Mouse (Mus musculus): Measurements from ENCODE around the gene Cdkal1. TPM values are rescaled to one million over a fixed set of nuclear protein-coding genes. Genes with fewer than 3 reads are reported as not detected.

Gene Cdkal1
- polyA plus RNA-seq, 1 experiment from 2014 or later: 14.7 TPM

GRCm38 (mm10) chr13:29715241-29715841 is 140.1 kb downstream of the Cdkal1 start:
- Histone ChIP-seq H3K9me3 (ENCODE audit: control insufficient read depth, low read length) (no peaks in the 10 kb centered on the region), H3K27ac (replicated peaks) (no peak overlapping the region), H3K4me3 (ENCODE audit: low read depth, low read length) (no peak overlapping the region), H3K27me3 (ENCODE audit: control insufficient read depth, insufficient read depth, low read length) (no peaks in the 10 kb centered on the region), H3K36me3 (ENCODE audit: control insufficient read depth, insufficient read depth, low read length) (no peaks in the 10 kb centered on the region), H3K9ac (ENCODE audit: low read length) (no peak overlapping the region), H3K4me1 (replicated peaks; ENCODE audit: control insufficient read depth, insufficient read depth) (no peaks in the 10 kb centered on the region), H3K4me2 (replicated peaks; ENCODE audit: low read depth) (no peak overlapping the region)
- TF ChIP-seq EP300 (optimal IDR thresholded peaks at IDR 0.05) (no peak), CTCF (IDR thresholded peaks at IDR 0.05; ENCODE audit: low read depth) (no peak)
- WGBS: 46% methylated on average over 3 of the region's 3 CpGs
- DNase-seq (ENCODE audit: low spot score): no peak
- ATAC-seq (ENCODE audit: low FRiP score, low TSS enrichment): no peak

GRCm38 (mm10) chr13:29707620-29708019 is 147.9 kb downstream of the Cdkal1 start:
- Histone ChIP-seq H3K27me3 (ENCODE audit: control insufficient read depth, insufficient read depth, low read length) (no peaks in the 10 kb centered on the region), H3K4me1 (replicated peaks; ENCODE audit: control insufficient read depth, insufficient read depth) (no peaks in the 10 kb centered on the region), H3K36me3 (ENCODE audit: control insufficient read depth, insufficient read depth, low read length) (no peaks in the 10 kb centered on the region), H3K9me3 (ENCODE audit: control insufficient read depth, low read length) (no peaks in the 10 kb centered on the region), H3K4me3 (ENCODE audit: low read depth, low read length) (no peak overlapping the region), H3K4me2 (replicated peaks; ENCODE audit: low read depth) (no peak overlapping the region), H3K27ac (replicated peaks) (no peak overlapping the region), H3K9ac (ENCODE audit: low read length) (no peak overlapping the region)
- 77% methylated on average over 3 of the region's 3 CpGs for WGBS
- ATAC-seq (ENCODE audit: low FRiP score, low TSS enrichment) (no peak), DNase-seq (ENCODE audit: low spot score) (no peak)
- no peak for TF ChIP-seq EP300 (optimal IDR thresholded peaks at IDR 0.05)
- TF ChIP-seq CTCF (IDR thresholded peaks at IDR 0.05; ENCODE audit: low read depth): no peak

GRCm38 (mm10) chr13:29701400-29701799 is 154.1 kb downstream of the Cdkal1 start:
- Histone ChIP-seq H3K27ac (replicated peaks) (no peak overlapping the region), H3K4me2 (replicated peaks; ENCODE audit: low read depth) (no peak overlapping the region), H3K4me1 (replicated peaks; ENCODE audit: control insufficient read depth, insufficient read depth) (no peaks in the 10 kb centered on the region), H3K4me3 (ENCODE audit: low read depth, low read length) (no peak overlapping the region), H3K27me3 (ENCODE audit: control insufficient read depth, insufficient read depth, low read length) (no peaks in the 10 kb centered on the region), H3K36me3 (ENCODE audit: control insufficient read depth, insufficient read depth, low read length) (no peaks in the 10 kb centered on the region), H3K9ac (ENCODE audit: low read length) (no peak overlapping the region), H3K9me3 (ENCODE audit: control insufficient read depth, low read length) (no peaks in the 10 kb centered on the region)
- WGBS: 63% methylated on average over 1 of the region's 1 CpGs
- DNase-seq (ENCODE audit: low spot score) (no peak), ATAC-seq (ENCODE audit: low FRiP score, low TSS enrichment) (no peak)
- TF ChIP-seq EP300 (optimal IDR thresholded peaks at IDR 0.05) (no peak), CTCF (IDR thresholded peaks at IDR 0.05; ENCODE audit: low read depth) (no peak)

DNA sequence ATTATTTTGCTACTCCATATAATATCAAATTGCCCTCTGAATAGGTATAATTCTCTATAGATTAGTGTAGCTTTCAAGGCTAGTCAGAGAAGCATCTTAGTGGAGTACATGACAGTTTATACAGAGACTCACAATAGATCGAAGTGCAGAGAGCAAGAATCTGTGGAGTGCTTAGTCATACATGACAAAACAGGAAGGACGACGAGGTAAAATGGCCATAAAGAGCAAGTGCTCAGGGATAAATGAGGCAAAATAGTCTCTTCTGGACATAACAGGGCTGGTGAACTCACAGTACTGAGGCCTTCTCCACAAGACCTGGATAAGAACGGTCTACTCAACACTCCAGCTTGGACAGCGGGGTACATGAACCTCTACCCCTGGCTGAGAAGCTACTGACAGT is 155.6 kb downstream of the Cdkal1 start:
- Histone ChIP-seq H3K4me2 (replicated peaks; ENCODE audit: low read depth) (no peak overlapping the region), H3K4me3 (ENCODE audit: low read depth, low read length) (no peak overlapping the region), H3K36me3 (ENCODE audit: control insufficient read depth, insufficient read depth, low read length) (no peaks in the 10 kb centered on the region), H3K27me3 (ENCODE audit: control insufficient read depth, insufficient read depth, low read length) (no peaks in the 10 kb centered on the region), H3K9ac (ENCODE audit: low read length) (no peak overlapping the region), H3K9me3 (ENCODE audit: control insufficient read depth, low read length) (no peaks in the 10 kb centered on the region), H3K27ac (replicated peaks) (no peak overlapping the region), H3K4me1 (replicated peaks; ENCODE audit: control insufficient read depth, insufficient read depth) (no peaks in the 10 kb centered on the region)
- TF ChIP-seq CTCF (IDR thresholded peaks at IDR 0.05; ENCODE audit: low read depth) (no peak), EP300 (optimal IDR thresholded peaks at IDR 0.05) (no peak)
- DNase-seq (ENCODE audit: low spot score) (no peak), ATAC-seq (ENCODE audit: low FRiP score, low TSS enrichment) (no peak)
- 91% methylated on average over 5 of the region's 5 CpGs for WGBS

DNA sequence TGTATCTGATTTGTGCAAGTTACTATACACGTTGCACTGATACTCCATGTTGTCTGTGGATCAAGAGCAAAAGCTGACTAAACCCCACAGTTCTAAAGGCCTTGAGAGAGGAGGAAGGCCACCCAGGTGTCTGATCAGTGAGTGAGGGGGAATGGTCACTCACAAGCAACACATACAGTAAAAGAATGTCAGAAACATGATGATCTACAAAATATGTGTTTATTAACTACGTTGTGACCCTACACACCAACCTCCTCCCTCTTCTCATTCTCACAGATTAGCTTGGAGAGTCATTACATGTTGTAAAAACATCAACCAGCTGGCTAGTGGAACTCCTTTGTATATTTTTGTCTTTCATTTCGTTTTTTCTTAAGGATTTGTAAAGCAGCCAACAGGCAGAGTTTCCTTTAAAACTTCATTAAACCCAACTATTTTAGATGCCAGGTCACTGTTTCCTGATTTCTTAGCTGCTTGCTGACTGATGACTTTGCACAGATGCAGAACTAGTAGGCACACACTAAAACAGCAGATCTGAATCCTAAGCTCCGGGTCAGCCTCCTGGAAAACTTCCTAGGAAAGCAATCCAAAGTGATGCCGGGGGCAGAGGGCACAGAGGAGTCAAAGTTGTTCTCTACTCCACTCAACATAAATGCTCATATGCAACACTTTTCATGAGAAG is 157.0 kb downstream of the Cdkal1 start:
- no peak overlapping the region for H3K4me2 ChIP-seq (replicated peaks; ENCODE audit: low read depth)
- 38% methylated on average over 5 of the region's 5 CpGs for WGBS
- H3K27ac ChIP-seq (replicated peaks): no peak overlapping the region
- H3K9me3 ChIP-seq (ENCODE audit: control insufficient read depth, low read length): no peaks in the 10 kb centered on the region
- no peaks in the 10 kb centered on the region for H3K4me1 ChIP-seq (replicated peaks; ENCODE audit: control insufficient read depth, insufficient read depth)
- ATAC-seq (ENCODE audit: low FRiP score, low TSS enrichment) (no peak), DNase-seq (ENCODE audit: low spot score) (no peak)
- no peak overlapping the region for H3K9ac ChIP-seq (ENCODE audit: low read length)
- H3K4me3 ChIP-seq (ENCODE audit: low read depth, low read length): no peak overlapping the region
- H3K36me3 ChIP-seq (ENCODE audit: control insufficient read depth, insufficient read depth, low read length): no peaks in the 10 kb centered on the region
- TF ChIP-seq EP300 (optimal IDR thresholded peaks at IDR 0.05) (no peak), CTCF (IDR thresholded peaks at IDR 0.05; ENCODE audit: low read depth) (no peak)
- no peaks in the 10 kb centered on the region for H3K27me3 ChIP-seq (ENCODE audit: control insufficient read depth, insufficient read depth, low read length)

DNA sequence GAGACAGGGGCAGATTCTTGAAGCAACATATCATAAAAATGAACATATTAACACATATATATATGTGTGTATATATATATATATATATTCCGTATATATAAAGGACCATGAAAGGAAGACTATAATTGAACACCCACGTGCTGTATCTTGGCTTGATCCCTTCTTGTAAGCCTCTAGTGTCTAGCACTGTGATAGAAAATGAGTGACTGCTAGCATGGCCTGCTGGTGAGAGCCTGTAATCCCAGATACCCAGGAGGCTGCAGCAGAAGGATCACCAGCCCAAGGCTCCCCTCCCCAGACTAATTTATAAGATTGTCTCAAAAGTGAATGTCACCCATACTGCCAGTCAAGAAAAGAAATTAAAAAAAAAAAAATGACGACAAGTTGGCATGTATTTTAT is 158.2 kb downstream of the Cdkal1 start:
- Histone ChIP-seq H3K27me3 (ENCODE audit: control insufficient read depth, insufficient read depth, low read length) (no peaks in the 10 kb centered on the region), H3K27ac (replicated peaks) (no peak overlapping the region), H3K4me1 (replicated peaks; ENCODE audit: control insufficient read depth, insufficient read depth) (no peaks in the 10 kb centered on the region), H3K36me3 (ENCODE audit: control insufficient read depth, insufficient read depth, low read length) (no peaks in the 10 kb centered on the region), H3K9ac (ENCODE audit: low read length) (no peak overlapping the region), H3K4me3 (ENCODE audit: low read depth, low read length) (no peak overlapping the region), H3K9me3 (ENCODE audit: control insufficient read depth, low read length) (no peaks in the 10 kb centered on the region), H3K4me2 (replicated peaks; ENCODE audit: low read depth) (no peak overlapping the region)
- TF ChIP-seq CTCF (IDR thresholded peaks at IDR 0.05; ENCODE audit: low read depth): no peak
- no peak for TF ChIP-seq EP300 (optimal IDR thresholded peaks at IDR 0.05)
- WGBS: 85% methylated on average over 3 of the region's 3 CpGs
- DNase-seq (ENCODE audit: low spot score): no peak
- ATAC-seq (ENCODE audit: low FRiP score, low TSS enrichment): no peak
